Mouse (Mus musculus) hindbrain, embryonic 11.5 days (tissue): Measurements from ENCODE around the gene Efnb2. TPM values are rescaled to one million over a fixed set of nuclear protein-coding genes. Genes with fewer than 3 reads are reported as not detected.

Source experiments
- ATAC-seq: fragments of 200-750 bp; cut with Nextera tagmentation; 2 replicates; pipeline ENCODE4 v1.8.0; 2017; ENCODE audit warnings: mild to moderate bottlenecking, moderate TSS enrichment, moderate library complexity; ENCODE audit not compliant: low FRiP score
- DNase-seq: peaks from one replicate; pipeline ENCODE4 v3.0.0-alpha.2; 2015; ENCODE audit warnings: low spot score
- H3K27ac ChIP-seq: fragments of 300-500 bp; sonication (generic); 2 replicates; pipeline ENCODE4 v1.5.1; 2014; ENCODE audit warnings: mild to moderate bottlenecking, low read depth, low read length
- H3K27me3 ChIP-seq: fragments of 300-500 bp; sonication (generic); 2 replicates; pipeline ENCODE4 v1.6.1; 2014; ENCODE audit warnings: mild to moderate bottlenecking, low read length, moderate library complexity, mixed read lengths; ENCODE audit not compliant: control insufficient read depth, insufficient read depth
- H3K36me3 ChIP-seq: fragments of 300-500 bp; sonication (generic); 2 replicates; pipeline ENCODE4 v1.6.1; 2014; ENCODE audit warnings: mild to moderate bottlenecking, low read length, moderate library complexity, mixed read lengths; ENCODE audit not compliant: control insufficient read depth, insufficient read depth
- H3K4me1 ChIP-seq: fragments of 300-500 bp; sonication (generic); replicated peaks from 2 replicates; pipeline ENCODE4 v1.6.1; 2014; ENCODE audit warnings: low read length, mixed read lengths; ENCODE audit not compliant: control insufficient read depth, insufficient read depth
- H3K4me2 ChIP-seq: fragments of 300-500 bp; sonication (generic); replicated peaks from 2 replicates; pipeline ENCODE4 v1.6.1; 2014; ENCODE audit warnings: mild to moderate bottlenecking, low read depth, low read length
- H3K4me3 ChIP-seq: fragments of 300-500 bp; sonication (generic); 2 replicates; pipeline ENCODE4 v1.5.1; 2014; ENCODE audit warnings: low read depth, low read length
- H3K9ac ChIP-seq: fragments of 300-500 bp; sonication (generic); 2 replicates; pipeline ENCODE4 v1.6.1; 2014; ENCODE audit warnings: low read depth, low read length
- H3K9me3 ChIP-seq: fragments of 300-500 bp; sonication (generic); 2 replicates; pipeline ENCODE4 v1.6.1; 2016; ENCODE audit warnings: low read length; ENCODE audit not compliant: control insufficient read depth
- WGBS: fragments of 180-500 bp; shearing (Covaris S2); extraction: QIAGEN DNeasy Blood & Tissue Kit; methylation state at CpG from one replicate; pipeline ENCODE4 v1.1.7; 2014; 5-methylcytosine and 5-hydroxymethylcytosine counted together
- polyA plus RNA-seq: library from polyadenylated mRNA; unstranded; fragments of >200 nt; fragmentation: Nextera tagmentation; extraction: Ambion mirVana; gene quantifications from 2 replicates; pipeline ENCODE4 v1.2.1, GENCODE M21; 2014

Efnb2 gene
- polyA plus RNA-seq, 1 experiment from 2014 or later, result 36.3 TPM

- DNase-seq (peak; percentile 25), ATAC-seq (no peak)
- Histone ChIP-seq H3K9ac (no peak overlapping the region), H3K9me3 (no peaks in the 10 kb centered on the region), H3K4me2 (no peak overlapping the region), H3K36me3 (no peaks in the 10 kb centered on the region), H3K4me1 (0 out of 2 replicates have a peak, but pooled peaks cover 3% of the 10 kb centered on the region), H3K27ac (no peak overlapping the region), H3K4me3 (no peak overlapping the region), H3K27me3 (no peaks in the 10 kb centered on the region)
- 20% methylated on average over 5 of the region's 5 CpGs for WGBS
Measured at GRCm38 (mm10) chr8:8572272-8572671, 88.8 kb downstream of the Efnb2 start.

GRCm38 (mm10) chr8:8571625-8572215 lies 89.3 kb downstream of the Efnb2 start:
- DNase-seq (no peak), ATAC-seq (no peak)
- Histone ChIP-seq H3K9ac (no peak overlapping the region), H3K4me2 (no peak overlapping the region), H3K27me3 (no peaks in the 10 kb centered on the region), H3K36me3 (no peaks in the 10 kb centered on the region), H3K27ac (no peak overlapping the region), H3K4me3 (no peak overlapping the region), H3K9me3 (no peaks in the 10 kb centered on the region), H3K4me1 (0 out of 2 replicates have a peak, but pooled peaks cover 3% of the 10 kb centered on the region)
- 87% methylated on average over 7 of the region's 7 CpGs for WGBS

- Histone ChIP-seq H3K4me1 (no peaks in the 10 kb centered on the region), H3K4me2 (no peak overlapping the region), H3K27me3 (no peaks in the 10 kb centered on the region), H3K9me3 (no peaks in the 10 kb centered on the region), H3K4me3 (no peak overlapping the region), H3K36me3 (no peaks in the 10 kb centered on the region), H3K27ac (no peak overlapping the region), H3K9ac (no peak overlapping the region)
- ATAC-seq (no peak), DNase-seq (no peak)
- WGBS, result 83% methylated on average over 10 of the region's 10 CpGs
Measured at GRCm38 (mm10) chr8:8569280-8569679, 91.8 kb downstream of the Efnb2 start.

GRCm38 (mm10) chr8:8568215-8568773 lies 92.7 kb downstream of the Efnb2 start:
- 95% methylated on average over 9 of the region's 9 CpGs for WGBS
- Histone ChIP-seq H3K4me1 (no peaks in the 10 kb centered on the region), H3K27me3 (no peaks in the 10 kb centered on the region), H3K4me2 (no peak overlapping the region), H3K36me3 (no peaks in the 10 kb centered on the region), H3K9me3 (no peaks in the 10 kb centered on the region), H3K4me3 (no peak overlapping the region), H3K27ac (no peak overlapping the region), H3K9ac (no peak overlapping the region)
- DNase-seq (no peak), ATAC-seq (no peak)

Other genes with a start within 250 kb of the Efnb2 start
- 162 and 171 TPM in 2 replicates for gene Arglu1, start 29.3 kb upstream of the Efnb2 start, polyA plus RNA-seq